Mouse (Mus musculus): ENCODE results near the gene Rnf113a2.

GRCm38 (mm10) chr12:84400653-84401052, 16.3 kb upstream of the Rnf113a2 start:
- TF ChIP-seq POLR2A (IDR thresholded peaks at IDR 0.05; ENCODE audit: borderline replicate concordance, low read depth, low read length) (no peak), CTCF (IDR thresholded peaks at IDR 0.05; ENCODE audit: low read depth, low read length) (no peak)
